Mouse (Mus musculus): ENCODE measurements around the gene Cnp. TPM values are rescaled to one million over a fixed set of nuclear protein-coding genes. Genes with fewer than 3 reads are reported as not detected.

Gene Cnp
- polyA plus RNA-seq, 1 experiment from 2014 or later, result 20.3 TPM

- H3K4me1 ChIP-seq (replicated peaks; ENCODE audit: control insufficient read depth, insufficient read depth, low read length), result no peaks in the 10 kb centered on the region
- WGBS, result 84% methylated on average over 15 of the region's 15 CpGs
- DNase-seq (ENCODE audit: low spot score) (no peak), ATAC-seq (replicated peaks; ENCODE audit: low FRiP score) (no peak)
- no peaks in the 10 kb centered on the region for H3K36me3 ChIP-seq (ENCODE audit: control insufficient read depth, insufficient read depth, low read length)
- no peak overlapping the region for H3K9ac ChIP-seq (ENCODE audit: low read length)
- no peak overlapping the region for H3K4me3 ChIP-seq (ENCODE audit: low read depth, low read length)
- H3K9me3 ChIP-seq (ENCODE audit: control insufficient read depth, low read length), result no peaks in the 10 kb centered on the region
- no peak overlapping the region for H3K4me2 ChIP-seq (ENCODE audit: low read depth, low read length, severe bottlenecking)
- H3K27ac ChIP-seq (ENCODE audit: low read depth, low read length), result no peak overlapping the region
- no peaks in the 10 kb centered on the region for H3K27me3 ChIP-seq (ENCODE audit: control insufficient read depth, insufficient read depth, low read length)
These were observed 10.4 kb upstream of the Cnp start for GRCm38 (mm10) chr11:100564297-100564696.

GRCm38 (mm10) chr11:100564703-100565102, 10.0 kb upstream of the Cnp start:
- no peaks in the 10 kb centered on the region for H3K4me1 ChIP-seq (replicated peaks; ENCODE audit: control insufficient read depth, insufficient read depth, low read length)
- no peaks in the 10 kb centered on the region for H3K9me3 ChIP-seq (ENCODE audit: control insufficient read depth, low read length)
- no peak overlapping the region for H3K9ac ChIP-seq (ENCODE audit: low read length)
- ATAC-seq (replicated peaks; ENCODE audit: low FRiP score) (no peak), DNase-seq (ENCODE audit: low spot score) (no peak)
- no peak overlapping the region for H3K4me3 ChIP-seq (ENCODE audit: low read depth, low read length)
- H3K27me3 ChIP-seq (ENCODE audit: control insufficient read depth, insufficient read depth, low read length), result no peaks in the 10 kb centered on the region
- no peaks in the 10 kb centered on the region for H3K36me3 ChIP-seq (ENCODE audit: control insufficient read depth, insufficient read depth, low read length)
- H3K4me2 ChIP-seq (ENCODE audit: low read depth, low read length, severe bottlenecking), result no peak overlapping the region
- WGBS, result 87% methylated on average over 6 of the region's 6 CpGs
- no peak overlapping the region for H3K27ac ChIP-seq (ENCODE audit: low read depth, low read length)

GRCm38 (mm10) chr11:100567229-100567628, 7.5 kb upstream of the Cnp start:
- peaks cover 6% of the 10 kb centered on the region for H3K4me1 ChIP-seq (replicated peaks; ENCODE audit: control insufficient read depth, insufficient read depth, low read length)
- no peak overlapping the region for H3K4me2 ChIP-seq (ENCODE audit: low read depth, low read length, severe bottlenecking)
- peaks cover 2% of the 10 kb centered on the region for H3K27me3 ChIP-seq (ENCODE audit: control insufficient read depth, insufficient read depth, low read length)
- WGBS, result 83% methylated on average over 5 of the region's 5 CpGs
- H3K9ac ChIP-seq (ENCODE audit: low read length), result no peak overlapping the region
- H3K9me3 ChIP-seq (ENCODE audit: control insufficient read depth, low read length), result no peaks in the 10 kb centered on the region
- no peak overlapping the region for H3K27ac ChIP-seq (ENCODE audit: low read depth, low read length)
- no peaks in the 10 kb centered on the region for H3K36me3 ChIP-seq (ENCODE audit: control insufficient read depth, insufficient read depth, low read length)
- no peak overlapping the region for H3K4me3 ChIP-seq (ENCODE audit: low read depth, low read length)
- ATAC-seq (replicated peaks; ENCODE audit: low FRiP score), result no peak
- DNase-seq (ENCODE audit: low spot score), result no peak

- Histone ChIP-seq H3K4me2 (ENCODE audit: low read depth, low read length, severe bottlenecking) (no peak overlapping the region), H3K9ac (ENCODE audit: low read length) (no peak overlapping the region), H3K4me1 (replicated peaks; ENCODE audit: control insufficient read depth, insufficient read depth, low read length) (peaks cover 6% of the 10 kb centered on the region), H3K27me3 (ENCODE audit: control insufficient read depth, insufficient read depth, low read length) (peaks cover 2% of the 10 kb centered on the region), H3K4me3 (ENCODE audit: low read depth, low read length) (no peak overlapping the region), H3K27ac (ENCODE audit: low read depth, low read length) (no peak overlapping the region), H3K36me3 (ENCODE audit: control insufficient read depth, insufficient read depth, low read length) (no peaks in the 10 kb centered on the region), H3K9me3 (ENCODE audit: control insufficient read depth, low read length) (no peaks in the 10 kb centered on the region)
- 77% methylated on average over 9 of the region's 9 CpGs for WGBS
- DNase-seq (ENCODE audit: low spot score) (no peak), ATAC-seq (replicated peaks; ENCODE audit: low FRiP score) (no peak)
These were observed 6.9 kb upstream of the Cnp start for GRCm38 (mm10) chr11:100567815-100568245.

GRCm38 (mm10) chr11:100568692-100569091, 6.0 kb upstream of the Cnp start:
- peaks cover 6% of the 10 kb centered on the region for H3K4me1 ChIP-seq (replicated peaks; ENCODE audit: control insufficient read depth, insufficient read depth, low read length)
- no peak overlapping the region for H3K4me2 ChIP-seq (ENCODE audit: low read depth, low read length, severe bottlenecking)
- H3K27me3 ChIP-seq (ENCODE audit: control insufficient read depth, insufficient read depth, low read length), result peaks cover 2% of the 10 kb centered on the region
- no peaks in the 10 kb centered on the region for H3K9me3 ChIP-seq (ENCODE audit: control insufficient read depth, low read length)
- no peak overlapping the region for H3K4me3 ChIP-seq (ENCODE audit: low read depth, low read length)
- DNase-seq (ENCODE audit: low spot score), result no peak
- no peak overlapping the region for H3K9ac ChIP-seq (ENCODE audit: low read length)
- H3K27ac ChIP-seq (ENCODE audit: low read depth, low read length), result no peak overlapping the region
- H3K36me3 ChIP-seq (ENCODE audit: control insufficient read depth, insufficient read depth, low read length), result no peaks in the 10 kb centered on the region
- ATAC-seq (replicated peaks; ENCODE audit: low FRiP score), result no peak
- WGBS, result 87% methylated on average over 8 of the region's 8 CpGs

- peaks cover 2% of the 10 kb centered on the region for H3K27me3 ChIP-seq (ENCODE audit: control insufficient read depth, insufficient read depth, low read length)
- H3K4me2 ChIP-seq (ENCODE audit: low read depth, low read length, severe bottlenecking), result no peak overlapping the region
- H3K36me3 ChIP-seq (ENCODE audit: control insufficient read depth, insufficient read depth, low read length), result no peaks in the 10 kb centered on the region
- H3K27ac ChIP-seq (ENCODE audit: low read depth, low read length), result no peak overlapping the region
- no peak overlapping the region for H3K9ac ChIP-seq (ENCODE audit: low read length)
- WGBS, result 70% methylated on average over 9 of the region's 9 CpGs
- no peak for DNase-seq (ENCODE audit: low spot score)
- ATAC-seq (replicated peaks; ENCODE audit: low FRiP score), result no peak
- no peaks in the 10 kb centered on the region for H3K9me3 ChIP-seq (ENCODE audit: control insufficient read depth, low read length)
- H3K4me3 ChIP-seq (ENCODE audit: low read depth, low read length), result no peak overlapping the region
- H3K4me1 ChIP-seq (replicated peaks; ENCODE audit: control insufficient read depth, insufficient read depth, low read length), result peaks cover 6% of the 10 kb centered on the region
These were observed 4.9 kb upstream of the Cnp start for GRCm38 (mm10) chr11:100569789-100570188.

GRCm38 (mm10) chr11:100570430-100571201, 4.1 kb upstream of the Cnp start:
- ATAC-seq (replicated peaks; ENCODE audit: low FRiP score) (no peak; the same call in 1 of the 2 replicates), DNase-seq (ENCODE audit: low spot score) (peak; percentile 81)
- H3K27me3 ChIP-seq (ENCODE audit: control insufficient read depth, insufficient read depth, low read length), result peaks cover 2% of the 10 kb centered on the region
- H3K9ac ChIP-seq (ENCODE audit: low read length), result peak overlapping the region; percentile 10; the same call in 1 of the 2 replicates
- no peak overlapping the region for H3K27ac ChIP-seq (ENCODE audit: low read depth, low read length)
- no peaks in the 10 kb centered on the region for H3K9me3 ChIP-seq (ENCODE audit: control insufficient read depth, low read length)
- peak overlapping the region; percentile 11; the same call in 1 of the 2 replicates for H3K4me3 ChIP-seq (ENCODE audit: low read depth, low read length)
- peak overlapping the region; percentile 48 for H3K4me2 ChIP-seq (ENCODE audit: low read depth, low read length, severe bottlenecking)
- no peaks in the 10 kb centered on the region for H3K36me3 ChIP-seq (ENCODE audit: control insufficient read depth, insufficient read depth, low read length)
- WGBS, result 11% methylated on average over 8 of the region's 8 CpGs
- H3K4me1 ChIP-seq (replicated peaks; ENCODE audit: control insufficient read depth, insufficient read depth, low read length), result peaks cover 9% of the 10 kb centered on the region

- DNase-seq (ENCODE audit: low spot score) (no peak), ATAC-seq (replicated peaks; ENCODE audit: low FRiP score) (no peak)
These were observed 3.5 kb upstream of the Cnp start for GRCm38 (mm10) chr11:100571202-100571567.

GRCm38 (mm10) chr11:100574188-100574587, 516 bp upstream of the Cnp start:
- Histone ChIP-seq H3K4me3 (ENCODE audit: low read depth, low read length) (peak overlapping the region; percentile 61; the same call in 1 of the 2 replicates), H3K27me3 (ENCODE audit: control insufficient read depth, insufficient read depth, low read length) (peaks cover 2% of the 10 kb centered on the region), H3K9ac (ENCODE audit: low read length) (no peak overlapping the region), H3K4me1 (replicated peaks; ENCODE audit: control insufficient read depth, insufficient read depth, low read length) (peaks cover 10% of the 10 kb centered on the region), H3K27ac (ENCODE audit: low read depth, low read length) (no peak overlapping the region), H3K36me3 (ENCODE audit: control insufficient read depth, insufficient read depth, low read length) (no peaks in the 10 kb centered on the region), H3K9me3 (ENCODE audit: control insufficient read depth, low read length) (no peaks in the 10 kb centered on the region), H3K4me2 (ENCODE audit: low read depth, low read length, severe bottlenecking) (no peak overlapping the region)
- 93% methylated on average over 3 of the region's 3 CpGs for WGBS
- DNase-seq (ENCODE audit: low spot score) (no peak), ATAC-seq (replicated peaks; ENCODE audit: low FRiP score) (no peak)

More at GRCm38 (mm10) chr11:100571202-100571567, 3.5 kb upstream of the Cnp start:
- WGBS, result 11% methylated on average over 16 of the region's 16 CpGs
- Histone ChIP-seq H3K9ac (ENCODE audit: low read length) (peak overlapping the region; percentile 10; the same call in 1 of the 2 replicates), H3K27ac (ENCODE audit: low read depth, low read length) (no peak overlapping the region), H3K4me2 (ENCODE audit: low read depth, low read length, severe bottlenecking) (peak overlapping the region; percentile 48), H3K36me3 (ENCODE audit: control insufficient read depth, insufficient read depth, low read length) (no peaks in the 10 kb centered on the region), H3K27me3 (ENCODE audit: control insufficient read depth, insufficient read depth, low read length) (peaks cover 2% of the 10 kb centered on the region), H3K9me3 (ENCODE audit: control insufficient read depth, low read length) (no peaks in the 10 kb centered on the region), H3K4me3 (ENCODE audit: low read depth, low read length) (no peak overlapping the region; the same call in 1 of the 2 replicates), H3K4me1 (replicated peaks; ENCODE audit: control insufficient read depth, insufficient read depth, low read length) (peaks cover 10% of the 10 kb centered on the region)

All from forebrain, embryonic 11.5 days (tissue).